Mouse (Mus musculus) liver, embryonic 16.5 days (tissue): Measurements from ENCODE around the gene Znhit1. TPM values are rescaled to one million over a fixed set of nuclear protein-coding genes. Genes with fewer than 3 reads are reported as not detected.
"Not testable (repeated sequence)": the region's sequence is repeated elsewhere in the genome, so short reads cannot be mapped to it uniquely, and the experiment has no call there.

Experiments used
- ATAC-seq: fragments of 200-750 bp; cut with Nextera tagmentation; 2 replicates; pipeline ENCODE4 v1.8.0; 2017; ENCODE audit warnings: low read depth, mild to moderate bottlenecking, moderate number of reproducible peaks, moderate library complexity
- H3K27ac ChIP-seq: fragments of 300-500 bp; sonication (generic); 2 replicates; pipeline ENCODE4 v1.5.1; 2014; ENCODE audit warnings: mild to moderate bottlenecking, low read length
- H3K27me3 ChIP-seq: fragments of 300-500 bp; sonication (generic); 2 replicates; pipeline ENCODE4 v1.6.1; 2014; ENCODE audit warnings: low read depth, low read length, mixed read lengths; ENCODE audit not compliant: control insufficient read depth, insufficient read depth
- H3K36me3 ChIP-seq: fragments of 300-500 bp; sonication (generic); 2 replicates; pipeline ENCODE4 v1.6.1; 2014; ENCODE audit warnings: mild to moderate bottlenecking; ENCODE audit not compliant: control insufficient read depth, insufficient read depth
- H3K4me1 ChIP-seq: fragments of 300-500 bp; sonication (generic); 2 replicates; pipeline ENCODE4 v1.6.1; 2014; ENCODE audit warnings: low read depth, low read length, mixed read lengths; ENCODE audit not compliant: control insufficient read depth
- H3K4me2 ChIP-seq: fragments of 300-500 bp; sonication (generic); 2 replicates; pipeline ENCODE4 v1.6.1; 2014; ENCODE audit warnings: low read depth, low read length, mixed read lengths
- H3K4me3 ChIP-seq: fragments of 300-500 bp; sonication (generic); 2 replicates; pipeline ENCODE4 v1.5.1; 2014; ENCODE audit warnings: low read depth, mild to moderate bottlenecking, low read length
- H3K9ac ChIP-seq: fragments of 300-500 bp; sonication (generic); 2 replicates; pipeline ENCODE4 v1.6.1; 2014; ENCODE audit warnings: low read depth, low read length
- H3K9me3 ChIP-seq: fragments of 300-500 bp; sonication (generic); replicated peaks from 2 replicates; pipeline ENCODE4 v1.6.1; 2016; ENCODE audit warnings: low read length; ENCODE audit not compliant: control insufficient read depth
- WGBS: fragments of 180-500 bp; shearing (Covaris S2); extraction: QIAGEN DNeasy Blood & Tissue Kit; methylation state at CpG from one replicate; pipeline ENCODE4 v1.1.7; 2014; ENCODE audit not compliant: insufficient replicate concordance; 5-methylcytosine and 5-hydroxymethylcytosine counted together
- microRNA counts: library from miRNA; unstranded; fragments of <30 nt; microRNA quantifications from one replicate; lab custom pipeline; 2016
- microRNA-seq: library from miRNA; unstranded; fragments of <30 nt; microRNA quantifications from one replicate; pipeline ENCODE4, GENCODE M21; 2016
- polyA plus RNA-seq: library from polyadenylated mRNA; unstranded; fragments of >200 nt; fragmentation: Nextera tagmentation; extraction: Ambion mirVana; gene quantifications from 2 replicates; pipeline ENCODE4 v1.2.1, GENCODE M21; 2015

The Znhit1 gene
- polyA plus RNA-seq, 1 experiment from 2014 or later: 52.2 TPM

DNA sequence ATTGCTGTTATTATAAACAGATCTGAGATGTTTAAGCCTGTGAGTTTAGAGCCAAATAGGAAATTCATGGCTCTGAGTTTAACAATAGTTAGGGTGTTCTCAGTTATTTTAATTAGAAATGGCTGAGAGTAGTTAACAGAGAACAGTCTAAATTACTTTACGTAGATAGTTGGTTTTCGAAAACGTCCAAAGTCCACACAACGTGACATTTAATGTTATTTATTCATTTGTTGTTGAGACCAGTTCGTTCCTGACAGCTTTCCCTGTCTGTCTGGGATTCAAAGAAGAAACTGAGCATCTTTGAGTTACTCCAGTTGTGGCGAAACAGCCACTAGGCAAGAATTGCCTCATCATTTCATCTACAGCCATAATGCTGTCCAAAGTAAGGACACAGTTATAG lies 47.8 kb downstream of the Znhit1 start:
- H3K9ac ChIP-seq, ATAC-seq, H3K9me3 ChIP-seq, H3K27me3 ChIP-seq, H3K36me3 ChIP-seq, H3K27ac ChIP-seq, H3K4me2 ChIP-seq, H3K4me1 ChIP-seq, H3K4me3 ChIP-seq: not testable (repeated sequence)
- WGBS: 70% methylated on average over 6 of the region's 6 CpGs

DNA sequence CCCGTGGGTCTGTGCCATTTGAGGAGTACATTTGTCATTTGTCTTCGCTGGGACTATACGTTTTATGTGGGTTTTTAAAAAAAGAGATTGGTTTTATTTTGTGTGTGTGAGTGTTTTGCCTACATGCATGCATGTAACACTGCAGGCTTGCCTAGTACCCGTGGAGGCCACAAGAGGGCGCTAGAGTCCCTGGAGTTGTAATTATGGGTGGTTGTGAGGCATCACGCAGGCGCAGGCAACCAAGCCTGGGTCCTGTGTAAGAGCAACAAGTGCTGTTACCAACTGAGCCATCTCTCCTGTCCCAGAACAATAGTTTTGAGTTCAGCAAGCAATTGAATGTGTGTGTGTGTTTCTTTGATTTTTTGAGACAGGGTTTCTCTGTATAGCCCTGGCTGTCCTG lies 48.5 kb downstream of the Znhit1 start:
- no peak for ATAC-seq
- no peaks in the 10 kb centered on the region for H3K4me1 ChIP-seq
- 53% methylated on average over 7 of the region's 7 CpGs for WGBS
- H3K27ac ChIP-seq: no peak overlapping the region
- no peaks in the 10 kb centered on the region for H3K27me3 ChIP-seq
- H3K9me3 ChIP-seq: no peaks in the 10 kb centered on the region
- H3K4me3 ChIP-seq: no peak overlapping the region
- no peak overlapping the region for H3K9ac ChIP-seq
- H3K4me2 ChIP-seq: no peak overlapping the region
- no peaks in the 10 kb centered on the region for H3K36me3 ChIP-seq

GRCm38 (mm10) chr5:136937621-136938020 lies 50.2 kb downstream of the Znhit1 start:
- no peaks in the 10 kb centered on the region for H3K27me3 ChIP-seq
- H3K4me1 ChIP-seq: no peaks in the 10 kb centered on the region
- H3K4me2 ChIP-seq: no peak overlapping the region
- no peak for ATAC-seq
- no peak overlapping the region for H3K4me3 ChIP-seq
- no peak overlapping the region for H3K27ac ChIP-seq
- 68% methylated on average over 5 of the region's 5 CpGs for WGBS
- H3K9ac ChIP-seq: no peak overlapping the region
- H3K9me3 ChIP-seq: no peaks in the 10 kb centered on the region
- H3K36me3 ChIP-seq: no peaks in the 10 kb centered on the region

DNA sequence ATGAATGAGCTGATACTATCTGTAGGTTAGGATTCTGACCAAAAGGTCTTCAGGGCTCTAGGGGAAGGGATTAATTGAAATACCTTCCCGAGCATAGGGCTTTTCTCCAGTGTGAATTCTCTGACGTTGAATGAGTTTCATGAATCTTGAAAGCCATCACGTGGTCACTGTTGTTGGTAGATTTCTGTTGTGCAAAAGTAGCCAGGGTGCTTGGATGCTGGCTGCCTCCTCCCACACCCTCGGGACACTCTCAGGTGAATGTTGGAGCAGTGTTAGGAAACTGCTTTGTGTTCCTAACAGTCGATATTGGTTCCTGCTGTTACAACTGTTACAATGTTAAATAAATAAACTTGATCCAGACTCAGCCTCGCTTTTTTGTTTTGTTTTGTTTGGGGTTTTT lies 51.1 kb downstream of the Znhit1 start:
- H3K9ac ChIP-seq: no peak overlapping the region
- no peaks in the 10 kb centered on the region for H3K27me3 ChIP-seq
- H3K4me2 ChIP-seq: no peak overlapping the region
- 77% methylated on average over 6 of the region's 6 CpGs for WGBS
- ATAC-seq: no peak
- no peak overlapping the region for H3K4me3 ChIP-seq
- no peaks in the 10 kb centered on the region for H3K4me1 ChIP-seq
- no peaks in the 10 kb centered on the region for H3K9me3 ChIP-seq
- H3K36me3 ChIP-seq: no peaks in the 10 kb centered on the region
- no peak overlapping the region for H3K27ac ChIP-seq

- Histone ChIP-seq H3K9me3 (no peaks in the 10 kb centered on the region), H3K4me2 (no peak overlapping the region), H3K27me3 (no peaks in the 10 kb centered on the region), H3K4me3 (no peak overlapping the region), H3K4me1 (no peaks in the 10 kb centered on the region), H3K36me3 (no peaks in the 10 kb centered on the region), H3K27ac (no peak overlapping the region), H3K9ac (no peak overlapping the region)
- no peak for ATAC-seq
- WGBS: 42% methylated on average over 7 of the region's 7 CpGs
Observed at GRCm38 (mm10) chr5:136935905-136936695, 51.7 kb downstream of the Znhit1 start.

GRCm38 (mm10) chr5:136933930-136934329 lies 53.9 kb downstream of the Znhit1 start:
- Histone ChIP-seq H3K36me3 (no peaks in the 10 kb centered on the region), H3K27me3 (no peaks in the 10 kb centered on the region), H3K4me1 (no peaks in the 10 kb centered on the region), H3K4me2 (no peak overlapping the region), H3K4me3 (no peak overlapping the region), H3K9ac (no peak overlapping the region), H3K9me3 (no peaks in the 10 kb centered on the region), H3K27ac (no peak overlapping the region)
- ATAC-seq: no peak
- 73% methylated on average over 6 of the region's 6 CpGs for WGBS

DNA sequence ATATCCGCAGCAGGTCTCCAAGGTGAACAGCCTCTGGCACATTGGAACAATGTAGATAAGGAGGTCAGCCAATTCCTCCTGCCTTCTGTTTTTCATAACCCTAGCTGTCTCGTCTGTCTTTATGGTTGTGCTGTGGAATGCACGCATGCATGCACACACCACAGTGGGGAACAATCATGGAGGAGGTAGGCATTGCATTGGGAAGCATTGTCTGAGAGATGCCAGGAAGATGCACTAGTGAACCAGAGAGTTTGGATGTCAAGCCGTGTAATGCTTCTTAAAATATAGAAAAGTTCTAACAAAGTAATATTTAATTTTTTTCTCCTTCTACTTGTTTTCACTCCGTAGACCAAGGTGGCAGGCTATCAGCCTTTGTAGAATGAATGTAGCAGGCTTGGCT lies 54.9 kb downstream of the Znhit1 start:
- H3K4me3 ChIP-seq: no peak overlapping the region
- ATAC-seq: no peak
- no peak overlapping the region for H3K9ac ChIP-seq
- no peak overlapping the region for H3K4me2 ChIP-seq
- 69% methylated on average over 5 of the region's 5 CpGs for WGBS
- H3K9me3 ChIP-seq: no peaks in the 10 kb centered on the region
- no peaks in the 10 kb centered on the region for H3K4me1 ChIP-seq
- H3K27me3 ChIP-seq: no peaks in the 10 kb centered on the region
- no peak overlapping the region for H3K27ac ChIP-seq
- no peaks in the 10 kb centered on the region for H3K36me3 ChIP-seq

MicroRNA genes within 50 kb of the gene (microRNA counts, 519-probe panel; counts per million panel counts)
- 60.7 counts per million for microRNA mmu-miR-702 (lab: Ali Mortazavi, UCI)

Small RNAs within 50 kb of the gene (microRNA-seq; reads per million reads assigned to microRNA genes)
- 13.0 reads per million, percentile 31 among the genes with 10 or more reads in this experiment for gene Mir702

Other genes starting within 250 kb of the Znhit1 start
- gene Col26a1, start 104.8 kb downstream of the Znhit1 start, polyA plus RNA-seq: 0.19 and 0.42 TPM in 2 replicates
- 7.6 and 8.4 TPM in 2 replicates for gene Ift22, start 79.9 kb downstream of the Znhit1 start, polyA plus RNA-seq
- gene Fis1, start 34.7 kb downstream of the Znhit1 start, polyA plus RNA-seq: 172 and 179 TPM in 2 replicates
- gene Cldn15, start 21.4 kb downstream of the Znhit1 start, polyA plus RNA-seq: 7.5 and 7.9 TPM in 2 replicates
- gene Plod3, start 1.0 kb downstream of the Znhit1 start, polyA plus RNA-seq: 12.2 and 12.9 TPM in 2 replicates
- 0.21 TPM in 1 of 2 replicates, not detected in the other for gene Vgf, start 38.4 kb upstream of the Znhit1 start, polyA plus RNA-seq
- gene Ap1s1, start 58.1 kb upstream of the Znhit1 start, polyA plus RNA-seq: 68.6 and 73.3 TPM in 2 replicates
- gene Serpine1, start 84.2 kb upstream of the Znhit1 start, polyA plus RNA-seq: 0.30 and 0.34 TPM in 2 replicates
- 13.7 and 13.8 TPM in 2 replicates for gene Trim56, start 128.2 kb upstream of the Znhit1 start, polyA plus RNA-seq
- gene Muc3, start 161.3 kb upstream of the Znhit1 start, polyA plus RNA-seq: not detected in 2 replicates
- gene Muc3a, start 224.4 kb upstream of the Znhit1 start, polyA plus RNA-seq: 0.06 and 0.14 TPM in 2 replicates